In the genomic region with DNA sequence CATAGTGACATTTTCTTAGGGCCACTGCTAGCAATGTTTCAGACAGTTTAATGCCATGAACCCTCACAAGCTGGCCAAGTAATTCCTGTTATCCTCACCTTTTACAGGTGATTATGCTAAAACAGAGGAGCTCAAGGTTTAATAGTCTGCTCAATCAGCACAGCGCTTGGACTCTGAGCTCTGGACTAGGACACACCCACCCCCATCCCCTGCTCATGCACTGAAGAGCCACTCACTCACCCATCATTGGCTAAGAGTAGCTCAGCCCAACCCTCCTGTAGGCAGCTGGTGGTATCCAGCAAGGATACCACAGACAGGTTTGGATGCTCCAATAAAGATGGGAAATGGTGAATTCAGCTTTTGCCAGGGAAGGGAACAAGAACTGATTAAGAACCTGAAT, we compare ENCODE assay signal across 14 mouse cellular contexts.
DNase-seq lines count a peak whose midpoint lies in the region; ATAC-seq and TF ChIP-seq lines count a peak whose summit lies in the region.
"Had no signal": no experiment of that assay in that cellular context is flagged by ENCODE, and none has a peak within 500 bp of the region (broad histone marks: within the 10 kb centered on the region; RNA-seq: fewer than 3 reads in every experiment).

No protein-coding gene starts in this region.

- H3K4me1 ChIP-seq in limb, embryonic 13.5 days, result peaks cover 36% of the 10 kb centered on the region
- peaks cover 33% of the 10 kb centered on the region for H3K4me1 ChIP-seq in limb, embryonic 10.5 days
- H3K4me1 ChIP-seq in cortical plate, adult 2 months (ENCODE audit: control insufficient read depth, insufficient read depth, low read length), result peaks cover 22% of the 10 kb centered on the region

- 0 out of 2 replicates have a peak overlapping the region, but pooled peaks have one; percentile 13 for H3K9ac ChIP-seq in limb, embryonic 13.5 days
- H3K9ac ChIP-seq: embryonic facial prominence, embryonic 13.5 days; forebrain, embryonic 13.5 days; liver, embryonic 13.5 days; neural tube, embryonic 13.5 days had no signal

- no peak overlapping the region for H3K4me3 ChIP-seq in limb, embryonic 13.5 days
- no peak overlapping the region for H3K4me3 ChIP-seq in limb, embryonic 10.5 days
- no peak overlapping the region for H3K4me3 ChIP-seq in cortical plate, adult 2 months (ENCODE audit: insufficient read depth, low read length)
- H3K4me3 ChIP-seq: embryonic facial prominence, embryonic 13.5 days; forebrain, embryonic 13.5 days; heart, embryonic 10.5 days; liver, embryonic 13.5 days; neural tube, embryonic 13.5 days had no signal

- no peak for DNase-seq in limb, embryonic 10.5 days (ENCODE audit: low spot score)
- peak; percentile 61 for DNase-seq in kidney, adult 11 months
- peak; percentile 72 for DNase-seq in kidney, postnatal 14 days
- DNase-seq in cerebellum, adult 18-20 months, result no peak
- DNase-seq: adrenal gland, postnatal 36 days; cerebellum, postnatal 25 days; liver, embryonic 13.5 days had no signal

- H3K36me3 ChIP-seq in limb, embryonic 13.5 days, result no peaks in the 10 kb centered on the region
- no peaks in the 10 kb centered on the region for H3K36me3 ChIP-seq in limb, embryonic 10.5 days
- H3K36me3 ChIP-seq: embryonic facial prominence, embryonic 13.5 days; heart, embryonic 10.5 days; liver, embryonic 13.5 days; neural tube, embryonic 13.5 days had no signal

- TF ChIP-seq POLR2A in cortical plate, adult 2 months (IDR thresholded peaks at IDR 0.05; ENCODE audit: extremely low read depth, insufficient read depth, low read length), result no peak

- TF ChIP-seq CTCF in cortical plate, adult 2 months (IDR thresholded peaks at IDR 0.05; ENCODE audit: extremely low read depth, insufficient read depth, low read length), result no peak

- WGBS in limb, embryonic 13.5 days, result 36% methylated on average over 1 of the region's 1 CpGs
- WGBS in limb, embryonic 10.5 days, result 71% methylated on average over 1 of the region's 1 CpGs

- no peak for ATAC-seq in limb, embryonic 13.5 days (ENCODE audit: low FRiP score, low read depth)
- ATAC-seq in granulocyte monocyte progenitor cell, adult 5-6 weeks (replicated peaks; ENCODE audit: poor library complexity, severe bottlenecking), result no peak
- ATAC-seq: forebrain, embryonic 13.5 days had no signal

- H3K9me3 ChIP-seq in limb, embryonic 13.5 days, result no peaks in the 10 kb centered on the region
- no peaks in the 10 kb centered on the region for H3K9me3 ChIP-seq in limb, embryonic 10.5 days (replicated peaks)
- H3K9me3 ChIP-seq: embryonic facial prominence, embryonic 13.5 days; forebrain, embryonic 13.5 days; heart, embryonic 10.5 days; liver, embryonic 13.5 days; neural tube, embryonic 13.5 days had no signal

- no peaks in the 10 kb centered on the region for H3K27me3 ChIP-seq in limb, embryonic 13.5 days
- no peaks in the 10 kb centered on the region for H3K27me3 ChIP-seq in limb, embryonic 10.5 days (ENCODE audit: low read depth, poor library complexity, severe bottlenecking)
- H3K27me3 ChIP-seq: embryonic facial prominence, embryonic 13.5 days; forebrain, embryonic 13.5 days; neural tube, embryonic 13.5 days had no signal

- peak overlapping the region; percentile 22; the same call in 1 of the 2 replicates for H3K27ac ChIP-seq in limb, embryonic 13.5 days
- no peak overlapping the region for H3K27ac ChIP-seq in limb, embryonic 10.5 days
- peak overlapping the region; percentile 24; the same call in 1 of the 2 replicates for H3K27ac ChIP-seq in cortical plate, adult 2 months (ENCODE audit: insufficient read depth, low read length)
- H3K27ac ChIP-seq: embryonic facial prominence, embryonic 13.5 days; forebrain, embryonic 13.5 days; heart, embryonic 10.5 days; liver, embryonic 13.5 days had no signal

- no peak overlapping the region for H3K4me2 ChIP-seq in limb, embryonic 13.5 days (replicated peaks)
- H3K4me2 ChIP-seq: embryonic facial prominence, embryonic 13.5 days; forebrain, embryonic 13.5 days; liver, embryonic 13.5 days; neural tube, embryonic 13.5 days had no signal

Comparison
In these comparisons a context has a peak if more than half of its experiments do, and no peak if none do; other contexts are left out.
1. DNase-seq: peak in kidney, adult 11 months (single experiment) and kidney, postnatal 14 days (single experiment); none in limb, embryonic 10.5 days (single experiment) and cerebellum, adult 18-20 months (0 of 2).